Mouse (Mus musculus) gastrocnemius, postnatal 14 days (tissue): Measurements from ENCODE around the gene Myrip. TPM values are rescaled to one million over a fixed set of nuclear protein-coding genes. Genes with fewer than 3 reads are reported as not detected.
"Not testable (repeated sequence)": the region's sequence is repeated elsewhere in the genome, so short reads cannot be mapped to it uniquely, and the experiment has no call there.

Source experiments
- DNase-seq: peaks from one replicate; pipeline ENCODE4 v3.0.0; 2021; ENCODE audit warnings: mixed read lengths
- intact Hi-C: fragments of 180-260 bp; cut with DNase I; formaldehyde crosslinking; loops from one replicate; pipeline ENCODE4 v1.15.1; 2025; ENCODE audit warnings: low total_unique reads
- total RNA-seq, 2 experiments: library from RNA; stranded (reverse); gene quantifications; 2 replicates each; pipeline ENCODE4 v1.2.3; 2021

Myrip gene
- total RNA-seq, 2 experiments from 2014 or later = 0.57 to 0.89 TPM

GRCm38 (mm10) chr9:120362684-120363083, 61.4 kb downstream of the Myrip start:
- intact Hi-C loops = no loop called here

GRCm38 (mm10) chr9:120364653-120365283, 63.5 kb downstream of the Myrip start:
- DNase-seq = no peak
- intact Hi-C loops = no loop called here

More at GRCm38 (mm10) chr9:120362684-120363083, 61.4 kb downstream of the Myrip start:
- DNase-seq = no peak

- intact Hi-C loops = no loop called here
- no peak for DNase-seq
Measured at GRCm38 (mm10) chr9:120367526-120367925, 66.2 kb downstream of the Myrip start.

GRCm38 (mm10) chr9:120371633-120372032, 70.3 kb downstream of the Myrip start:
- intact Hi-C loops = no loop called here
- DNase-seq = no peak

GRCm38 (mm10) chr9:120372347-120372746, 71.0 kb downstream of the Myrip start:
- DNase-seq = no peak
- intact Hi-C loops = no loop called here

- DNase-seq = peak; percentile 44
- intact Hi-C loops = loop anchor here (5.0 kb wide), 1 partner anchor 80 kb away; no protein-coding TSS in a partner anchor
Measured at GRCm38 (mm10) chr9:120377726-120378125, 76.4 kb downstream of the Myrip start.

GRCm38 (mm10) chr9:120395188-120395587, 93.9 kb downstream of the Myrip start:
- intact Hi-C loops = no loop called here
- DNase-seq = no peak

- no peak for DNase-seq
- intact Hi-C loops = no loop called here
Measured at GRCm38 (mm10) chr9:120396579-120397185, 95.4 kb downstream of the Myrip start.

- intact Hi-C loops = no loop called here
- DNase-seq = no peak
Measured at GRCm38 (mm10) chr9:120398289-120398688, 97.0 kb downstream of the Myrip start.

GRCm38 (mm10) chr9:120399537-120399936, 98.2 kb downstream of the Myrip start:
- intact Hi-C loops, DNase-seq: not testable (repeated sequence)

- DNase-seq = no peak
- intact Hi-C loops = no loop called here
Measured at GRCm38 (mm10) chr9:120402368-120402767, 101.1 kb downstream of the Myrip start.

GRCm38 (mm10) chr9:120403661-120404060, 102.3 kb downstream of the Myrip start:
- intact Hi-C loops = no loop called here
- DNase-seq = no peak

GRCm38 (mm10) chr9:120409663-120410181, 108.4 kb downstream of the Myrip start:
- intact Hi-C loops = no loop called here
- no peak for DNase-seq

GRCm38 (mm10) chr9:120410421-120410820, 109.1 kb downstream of the Myrip start:
- no peak for DNase-seq
- intact Hi-C loops = no loop called here

- peak; percentile 70 for DNase-seq
- intact Hi-C loops = no loop called here
Measured at GRCm38 (mm10) chr9:120415504-120415903, 114.2 kb downstream of the Myrip start.

GRCm38 (mm10) chr9:120416151-120416550, 114.8 kb downstream of the Myrip start:
- no peak for DNase-seq
- intact Hi-C loops = no loop called here

GRCm38 (mm10) chr9:120416729-120417128, 115.4 kb downstream of the Myrip start:
- intact Hi-C loops = no loop called here
- no peak for DNase-seq

GRCm38 (mm10) chr9:120418582-120418981, 117.3 kb downstream of the Myrip start:
- intact Hi-C loops = no loop called here
- DNase-seq = no peak

- intact Hi-C loops = no loop called here
- DNase-seq = no peak
Measured at GRCm38 (mm10) chr9:120424567-120424966, 123.3 kb downstream of the Myrip start.

GRCm38 (mm10) chr9:120425768-120426167, 124.5 kb downstream of the Myrip start:
- peak; percentile 34 for DNase-seq
- intact Hi-C loops = no loop called here

- intact Hi-C loops = no loop called here
Measured at GRCm38 (mm10) chr9:120428181-120428580, 126.9 kb downstream of the Myrip start.

More at GRCm38 (mm10) chr9:120428181-120428580, 126.9 kb downstream of the Myrip start:
- no peak for DNase-seq
